Mouse (Mus musculus) midbrain, postnatal 0 days (tissue): ENCODE results near the gene Rasgrf1. TPM values are rescaled to one million over a fixed set of nuclear protein-coding genes. Genes with fewer than 3 reads are reported as not detected.
"Not testable (repeated sequence)": the region's sequence is repeated elsewhere in the genome, so short reads cannot be mapped to it uniquely, and the experiment has no call there.

Experiments used
- ATAC-seq: fragments of 200-750 bp; cut with Nextera tagmentation; 2 replicates; pipeline ENCODE4 v1.8.0; 2017; ENCODE audit warnings: moderate number of reproducible peaks, mild to moderate bottlenecking, moderate TSS enrichment, moderate library complexity; ENCODE audit not compliant: low FRiP score
- DNase-seq: peaks from one replicate; pipeline ENCODE4 v3.0.0-alpha.2; 2015; ENCODE audit warnings: low spot score
- H3K27ac ChIP-seq: fragments of 300-500 bp; sonication (generic); 2 replicates; pipeline ENCODE4 v1.5.1; 2014; ENCODE audit warnings: low read depth, mild to moderate bottlenecking, low read length, mixed read lengths
- H3K27me3 ChIP-seq: fragments of 300-500 bp; sonication (generic); 2 replicates; pipeline ENCODE4 v1.6.1; 2014; ENCODE audit warnings: low read length, control low read depth, mixed read lengths; ENCODE audit not compliant: insufficient read depth
- H3K36me3 ChIP-seq: fragments of 300-500 bp; sonication (generic); 2 replicates; pipeline ENCODE4 v1.6.1; 2014; ENCODE audit warnings: low read length, control low read depth, mixed read lengths; ENCODE audit not compliant: insufficient read depth
- H3K4me1 ChIP-seq: fragments of 300-500 bp; sonication (generic); 2 replicates; pipeline ENCODE4 v1.6.1; 2014; ENCODE audit warnings: mild to moderate bottlenecking, control low read depth, antibody characterized with exemption, low read length, mixed read lengths; ENCODE audit not compliant: insufficient read depth
- H3K4me2 ChIP-seq: fragments of 300-500 bp; sonication (generic); 2 replicates; pipeline ENCODE4 v1.6.1; 2014; ENCODE audit warnings: low read depth, mild to moderate bottlenecking, low read length, mixed read lengths; ENCODE audit not compliant: poor library complexity, severe bottlenecking
- H3K4me3 ChIP-seq: fragments of 300-500 bp; sonication (generic); 2 replicates; pipeline ENCODE4 v1.5.1; 2014; ENCODE audit warnings: low read depth, mild to moderate bottlenecking, low read length, moderate library complexity
- H3K9ac ChIP-seq: fragments of 300-500 bp; sonication (generic); replicated peaks from 2 replicates; pipeline ENCODE4 v1.6.1; 2014; ENCODE audit warnings: mild to moderate bottlenecking, low read length, moderate library complexity, mixed read lengths; ENCODE audit not compliant: poor library complexity, severe bottlenecking
- H3K9me3 ChIP-seq: fragments of 300-500 bp; sonication (generic); 2 replicates; pipeline ENCODE4 v1.6.1; 2016; ENCODE audit warnings: low read length, control low read depth
- CTCF ChIP-seq: IDR thresholded peaks from 2 replicates; pipeline ENCODE4 v1.5.1; 2016; ENCODE audit warnings: antibody characterized with exemption, mild to moderate bottlenecking
- WGBS: fragments of 180-500 bp; shearing (Covaris S2); extraction: QIAGEN DNeasy Blood & Tissue Kit; methylation state at CpG from one replicate; pipeline ENCODE4 v1.1.7; 2014; 5-methylcytosine and 5-hydroxymethylcytosine counted together
- polyA plus RNA-seq: library from polyadenylated mRNA; unstranded; fragments of >200 nt; fragmentation: Nextera tagmentation; extraction: Ambion mirVana; gene quantifications from 2 replicates; pipeline ENCODE4 v1.2.1, GENCODE M21; 2015
- total RNA-seq: library from RNA; depleted of rRNA; stranded (reverse); fragments of >200 nt; gene quantifications from 2 replicates; pipeline ENCODE4 v1.2.3, GENCODE M21; 2014

The Rasgrf1 gene
- total and polyA plus RNA-seq, 2 experiments from 2014 or later = 24.0 to 40.8 TPM

GRCm38 (mm10) chr9:90036313-90036712 lies 126.6 kb downstream of the Rasgrf1 start:
- H3K4me2 ChIP-seq = no peak overlapping the region
- WGBS = 83% methylated on average over 4 of the region's 4 CpGs

DNA sequence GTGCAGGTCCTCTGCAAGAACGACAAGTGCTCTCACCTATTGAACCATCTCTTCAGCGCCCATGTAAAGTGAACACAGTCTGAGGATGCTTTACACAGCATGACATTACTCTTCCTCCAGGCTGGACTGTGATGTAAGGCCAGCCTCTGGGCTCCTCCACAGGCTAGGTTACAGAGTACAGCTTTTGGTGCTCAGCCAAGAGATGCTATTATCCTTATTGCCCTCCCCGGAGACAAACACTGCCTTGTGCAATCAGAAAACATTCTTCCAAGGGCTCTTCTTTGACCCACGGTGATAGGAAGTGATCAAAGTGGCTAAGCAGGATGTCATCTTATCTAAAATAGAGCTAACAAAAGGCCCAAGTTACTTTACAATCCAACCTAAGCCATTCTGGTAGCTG lies 128.8 kb downstream of the Rasgrf1 start:
- Histone ChIP-seq H3K36me3 (no peaks in the 10 kb centered on the region), H3K9ac (no peak overlapping the region), H3K4me2 (no peak overlapping the region), H3K9me3 (no peaks in the 10 kb centered on the region), H3K27ac (no peak overlapping the region), H3K27me3 (no peaks in the 10 kb centered on the region), H3K4me1 (no peaks in the 10 kb centered on the region), H3K4me3 (no peak overlapping the region)
- no peak for DNase-seq
- WGBS = 69% methylated on average over 4 of the region's 4 CpGs
- TF ChIP-seq CTCF = no peak
- no peak for ATAC-seq

More at GRCm38 (mm10) chr9:90036313-90036712, 126.6 kb downstream of the Rasgrf1 start:
- ATAC-seq (no peak), DNase-seq (no peak)
- Histone ChIP-seq H3K36me3 (no peaks in the 10 kb centered on the region), H3K4me3 (no peak overlapping the region), H3K4me1 (no peaks in the 10 kb centered on the region), H3K9ac (no peak overlapping the region), H3K27ac (no peak overlapping the region), H3K27me3 (no peaks in the 10 kb centered on the region), H3K9me3 (no peaks in the 10 kb centered on the region)
- no peak for TF ChIP-seq CTCF

DNA sequence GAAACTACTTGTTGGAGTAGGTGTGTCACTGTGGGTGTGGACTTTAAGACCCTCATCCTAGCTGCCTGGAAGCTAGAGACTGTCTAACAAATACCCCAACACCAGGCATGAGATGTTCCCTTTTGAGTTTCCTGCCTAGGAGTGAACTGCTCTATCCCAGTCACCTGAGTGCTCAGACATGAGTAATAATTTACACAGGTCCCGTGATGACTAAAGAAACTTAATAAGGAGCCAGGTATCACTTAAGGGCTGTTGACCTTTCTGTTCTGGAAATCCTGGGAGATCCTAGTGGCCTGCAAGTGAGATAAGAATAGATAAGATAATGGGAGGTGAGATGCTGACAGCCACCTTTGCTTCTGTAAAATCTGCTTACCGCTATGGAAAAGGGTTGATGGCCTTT lies 131.2 kb downstream of the Rasgrf1 start:
- H3K4me1 ChIP-seq = no peaks in the 10 kb centered on the region
- ATAC-seq = no peak
- H3K9ac ChIP-seq = no peak overlapping the region
- no peaks in the 10 kb centered on the region for H3K9me3 ChIP-seq
- no peak for TF ChIP-seq CTCF
- H3K36me3 ChIP-seq = no peaks in the 10 kb centered on the region
- H3K27ac ChIP-seq = no peak overlapping the region
- no peak overlapping the region for H3K4me3 ChIP-seq
- 93% methylated on average over 2 of the region's 2 CpGs for WGBS
- H3K4me2 ChIP-seq = no peak overlapping the region
- DNase-seq = no peak
- no peaks in the 10 kb centered on the region for H3K27me3 ChIP-seq

DNA sequence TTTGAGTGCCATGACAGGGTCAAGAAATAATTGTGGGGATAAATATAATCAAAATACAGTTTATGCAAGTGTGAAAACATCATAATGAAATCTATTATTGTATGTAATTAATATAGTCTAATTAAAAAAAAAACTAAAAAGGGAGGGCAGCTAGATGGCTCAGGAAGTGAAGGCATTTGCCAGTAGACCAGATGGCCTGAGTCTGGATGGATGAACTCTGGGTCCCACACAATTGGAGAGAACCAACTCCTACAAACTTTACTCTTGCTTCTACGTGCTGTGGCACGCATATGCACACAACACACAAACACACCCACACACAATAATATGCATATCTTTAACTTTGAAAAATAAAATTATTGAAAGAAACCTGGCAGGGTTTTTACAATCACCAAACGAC lies 131.8 kb downstream of the Rasgrf1 start:
- no peak for TF ChIP-seq CTCF
- no peak for ATAC-seq
- no peaks in the 10 kb centered on the region for H3K9me3 ChIP-seq
- no peak overlapping the region for H3K4me2 ChIP-seq
- H3K27ac ChIP-seq = no peak overlapping the region
- no peak for DNase-seq
- H3K4me1 ChIP-seq = no peaks in the 10 kb centered on the region
- no peaks in the 10 kb centered on the region for H3K36me3 ChIP-seq
- WGBS = 92% methylated on average over 3 of the region's 3 CpGs
- no peak overlapping the region for H3K4me3 ChIP-seq
- H3K27me3 ChIP-seq = no peaks in the 10 kb centered on the region
- no peak overlapping the region for H3K9ac ChIP-seq

DNA sequence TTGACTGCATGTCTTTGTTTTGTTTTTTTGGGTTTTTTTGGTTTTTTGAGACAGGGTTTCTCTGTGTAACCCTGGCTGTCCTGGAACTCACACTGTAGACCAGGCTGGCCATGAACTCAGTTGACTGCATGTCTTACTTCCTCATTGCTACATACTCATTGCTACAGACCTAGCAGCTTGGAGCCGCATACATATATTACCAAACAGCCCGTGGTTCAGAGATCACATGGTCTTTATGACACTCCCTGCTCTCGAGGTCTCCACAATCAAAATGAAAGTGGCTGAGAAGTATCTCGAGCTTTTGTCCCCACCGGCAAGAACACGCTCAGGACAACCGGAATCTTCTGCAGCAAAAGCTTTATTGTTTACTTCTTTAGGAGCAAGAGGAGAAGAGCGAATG lies 133.2 kb downstream of the Rasgrf1 start:
- ATAC-seq, H3K9me3 ChIP-seq, H3K36me3 ChIP-seq, H3K27me3 ChIP-seq, H3K4me3 ChIP-seq, H3K27ac ChIP-seq, H3K4me1 ChIP-seq, DNase-seq, H3K9ac ChIP-seq, H3K4me2 ChIP-seq: not testable (repeated sequence)
- WGBS = 91% methylated on average over 8 of the region's 8 CpGs

DNA sequence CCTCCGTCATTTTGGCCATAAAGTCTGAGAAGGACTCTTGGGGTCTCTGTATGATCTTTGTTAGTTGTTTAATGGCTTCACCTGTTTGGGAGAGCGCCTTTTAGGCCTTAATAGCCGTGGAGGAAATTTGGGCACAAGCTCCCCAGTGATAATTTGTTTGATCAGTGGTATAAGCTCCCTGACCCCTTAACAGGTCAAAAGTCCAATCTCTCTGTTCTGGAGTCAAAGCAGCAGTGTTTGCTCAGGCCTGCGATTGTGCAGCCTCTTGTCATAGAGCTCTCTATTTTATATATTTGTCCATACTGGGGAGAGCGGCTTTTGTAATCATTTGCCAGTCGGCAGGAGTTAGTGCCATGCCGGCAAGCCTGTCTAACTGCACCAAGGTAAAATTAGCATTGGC lies 135.5 kb downstream of the Rasgrf1 start:
- no peak overlapping the region for H3K4me2 ChIP-seq
- no peak overlapping the region for H3K9ac ChIP-seq
- H3K4me3 ChIP-seq = no peak overlapping the region
- DNase-seq = no peak
- H3K9me3 ChIP-seq = no peaks in the 10 kb centered on the region
- H3K27ac ChIP-seq = no peak overlapping the region
- no peaks in the 10 kb centered on the region for H3K36me3 ChIP-seq
- H3K27me3 ChIP-seq = no peaks in the 10 kb centered on the region
- 90% methylated on average over 7 of the region's 7 CpGs for WGBS
- H3K4me1 ChIP-seq = no peaks in the 10 kb centered on the region
- ATAC-seq = no peak
- no peak for TF ChIP-seq CTCF
